Mouse (Mus musculus) limb, embryonic 15.5 days (tissue): ENCODE measurements around the gene Tgif2. TPM values are rescaled to one million over a fixed set of nuclear protein-coding genes. Genes with fewer than 3 reads are reported as not detected.

ENCODE experiments used
- ATAC-seq: fragments of 200-750 bp; cut with Nextera tagmentation; 2 replicates; pipeline ENCODE4 v1.8.0; 2017; ENCODE audit warnings: low read depth, moderate TSS enrichment; ENCODE audit not compliant: insufficient number of reproducible peaks, low FRiP score, low TSS enrichment
- H3K27ac ChIP-seq: fragments of 300-500 bp; sonication (generic); 2 replicates; pipeline ENCODE4 v1.5.1; 2015; ENCODE audit warnings: moderate library complexity, mild to moderate bottlenecking, inconsistent platforms
- H3K27me3 ChIP-seq: fragments of 300-500 bp; sonication (generic); 2 replicates; pipeline ENCODE4 v1.6.1; 2015; ENCODE audit warnings: inconsistent platforms
- H3K36me3 ChIP-seq: fragments of 300-500 bp; sonication (generic); 2 replicates; pipeline ENCODE4 v1.6.1; 2015; ENCODE audit warnings: inconsistent platforms
- H3K4me1 ChIP-seq: fragments of 300-500 bp; sonication (generic); 2 replicates; pipeline ENCODE4 v1.6.1; 2015; ENCODE audit warnings: inconsistent platforms
- H3K4me2 ChIP-seq: fragments of 300-500 bp; sonication (generic); 2 replicates; pipeline ENCODE4 v1.6.1; 2015; ENCODE audit warnings: mild to moderate bottlenecking, inconsistent platforms
- H3K4me3 ChIP-seq: fragments of 300-500 bp; sonication (generic); 2 replicates; pipeline ENCODE4 v1.5.1; 2015; ENCODE audit warnings: mild to moderate bottlenecking, inconsistent platforms
- H3K9ac ChIP-seq: fragments of 300-500 bp; sonication (generic); 2 replicates; pipeline ENCODE4 v1.6.1; 2015; ENCODE audit warnings: inconsistent platforms
- H3K9me3 ChIP-seq: fragments of 300-500 bp; sonication (generic); 2 replicates; pipeline ENCODE4 v1.6.1; 2016; ENCODE audit warnings: inconsistent platforms
- WGBS: fragments of 180-500 bp; shearing (Covaris S2); methylation state at CpG from one replicate; pipeline ENCODE4 v1.1.7; 2015; 5-methylcytosine and 5-hydroxymethylcytosine counted together
- polyA plus RNA-seq: library from polyadenylated mRNA; unstranded; fragments of >200 nt; fragmentation: Nextera tagmentation; extraction: Ambion mirVana; gene quantifications from 2 replicates; pipeline ENCODE4 v1.2.1, GENCODE M21; 2015

Tgif2 gene
- polyA plus RNA-seq, 1 experiment from 2014 or later: 52.7 TPM

DNA sequence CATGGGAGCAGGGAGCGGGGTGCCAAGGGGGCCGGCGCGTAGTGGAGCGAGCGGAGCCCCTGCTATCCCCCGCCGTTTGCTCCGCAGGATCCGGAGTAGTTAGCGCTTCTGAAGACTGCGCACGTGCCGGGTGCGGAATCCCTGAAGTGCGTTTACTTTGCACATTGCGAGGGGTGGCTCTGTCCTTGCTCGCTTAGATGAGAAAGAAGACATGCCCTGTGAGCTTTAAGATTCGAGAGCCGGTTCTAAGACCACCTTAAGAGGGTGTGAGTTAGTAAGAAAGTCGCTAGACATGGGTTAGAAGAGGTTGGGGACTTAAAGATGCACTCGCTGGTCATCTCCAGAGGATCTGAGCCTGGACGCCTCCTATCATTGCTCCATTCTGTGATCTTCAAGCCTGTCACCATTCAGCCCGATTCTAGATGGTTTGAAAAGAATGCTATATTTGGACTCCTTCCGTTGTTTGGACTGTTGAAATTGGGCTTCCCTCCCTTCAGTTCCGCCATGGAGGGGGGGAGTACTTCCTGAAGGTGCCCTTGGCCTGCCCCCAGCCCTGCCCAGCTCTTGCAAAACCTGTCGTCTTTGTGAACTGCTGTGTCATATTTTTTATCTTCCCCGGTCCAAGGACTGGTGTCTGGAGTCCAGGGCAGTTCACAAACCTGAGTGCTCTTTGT, 23.8 kb downstream of the Tgif2 start:
- peak overlapping the region; percentile 92 for H3K27ac ChIP-seq
- H3K9me3 ChIP-seq: no peaks in the 10 kb centered on the region
- H3K9ac ChIP-seq: peak overlapping the region; percentile 98
- 1% methylated on average over 28 of the region's 28 CpGs for WGBS
- peaks cover 33% of the 10 kb centered on the region for H3K36me3 ChIP-seq
- H3K4me1 ChIP-seq: peaks cover 23% of the 10 kb centered on the region
- no peak for ATAC-seq
- H3K27me3 ChIP-seq: no peaks in the 10 kb centered on the region
- peak overlapping the region; percentile 68 for H3K4me2 ChIP-seq
- H3K4me3 ChIP-seq: peak overlapping the region; percentile 99

DNA sequence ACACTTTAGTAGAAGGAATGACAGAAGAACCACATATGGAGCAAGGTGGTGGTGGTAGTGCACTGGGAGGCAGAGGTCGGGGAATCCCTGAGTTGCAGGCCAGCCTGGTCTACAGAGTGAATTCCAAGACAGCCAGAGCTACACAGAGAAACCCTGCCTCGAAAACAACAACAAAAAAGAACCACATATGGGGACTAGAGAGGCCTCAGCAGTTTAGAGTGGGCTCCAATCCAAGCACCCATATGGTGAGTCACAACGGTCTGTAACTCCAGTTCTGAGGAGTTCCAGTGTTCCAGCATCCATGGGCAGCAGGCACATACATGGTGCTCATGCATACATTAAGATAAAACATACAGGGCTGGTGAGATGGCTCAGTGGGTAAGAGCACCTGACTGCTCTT, 24.7 kb downstream of the Tgif2 start:
- WGBS: 70% methylated on average over 3 of the region's 3 CpGs
- no peak for ATAC-seq
- Histone ChIP-seq H3K4me1 (peaks cover 22% of the 10 kb centered on the region), H3K9me3 (no peaks in the 10 kb centered on the region), H3K27me3 (no peaks in the 10 kb centered on the region), H3K9ac (no peak overlapping the region), H3K36me3 (peaks cover 41% of the 10 kb centered on the region), H3K4me2 (peak overlapping the region; percentile 68), H3K4me3 (peak overlapping the region; percentile 99), H3K27ac (no peak overlapping the region)

DNA sequence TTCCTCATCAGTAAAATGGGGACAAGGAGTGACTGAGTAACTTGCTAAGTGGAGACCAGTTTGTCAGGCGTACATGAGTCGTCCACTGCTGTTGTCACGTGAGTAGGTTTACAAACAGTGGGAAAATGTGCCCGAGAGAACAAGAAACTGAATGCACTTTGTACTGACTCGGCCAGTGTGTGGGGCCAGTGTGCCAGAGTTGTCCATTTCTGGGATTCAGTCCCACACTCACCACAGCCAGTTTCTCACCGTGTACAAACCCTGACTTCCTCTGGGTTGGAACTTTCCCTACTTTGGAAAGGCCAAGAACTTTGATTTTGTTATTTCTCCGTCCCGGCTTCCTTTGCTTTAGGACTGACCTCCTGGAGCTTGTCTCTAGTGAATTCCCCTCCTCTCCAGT, 29.2 kb downstream of the Tgif2 start:
- ATAC-seq: no peak
- 79% methylated on average over 8 of the region's 8 CpGs for WGBS
- no peak overlapping the region for H3K27ac ChIP-seq

DNA sequence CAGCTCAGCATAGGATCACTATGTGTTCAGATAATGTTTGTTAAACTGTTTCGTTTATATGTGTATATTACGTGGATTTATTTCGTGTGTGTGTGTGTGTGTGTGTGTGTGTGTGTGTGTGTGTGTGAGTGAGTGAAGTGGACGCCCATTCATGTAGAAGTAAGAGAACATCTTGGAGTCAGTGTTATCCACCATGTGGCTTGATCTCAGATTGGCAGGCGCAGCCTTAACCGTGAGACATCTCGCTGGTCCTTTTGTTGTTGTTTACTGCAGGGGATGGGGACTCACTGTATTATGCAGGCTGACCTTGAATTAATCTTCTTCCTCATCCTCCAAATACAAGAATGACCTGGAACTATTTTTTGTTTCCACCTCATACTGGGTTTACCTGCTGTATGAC, 29.7 kb downstream of the Tgif2 start:
- H3K4me1 ChIP-seq: peaks cover 3% of the 10 kb centered on the region; the same call in 1 of the 2 replicates
- H3K4me3 ChIP-seq: no peak overlapping the region
- no peaks in the 10 kb centered on the region for H3K27me3 ChIP-seq
- ATAC-seq: no peak
- 88% methylated on average over 7 of the region's 7 CpGs for WGBS
- peaks cover 79% of the 10 kb centered on the region for H3K36me3 ChIP-seq
- no peak overlapping the region for H3K9ac ChIP-seq
- no peaks in the 10 kb centered on the region for H3K9me3 ChIP-seq
- no peak overlapping the region for H3K27ac ChIP-seq
- no peak overlapping the region for H3K4me2 ChIP-seq

More for the DNA sequence above, 29.2 kb downstream of the Tgif2 start:
- Histone ChIP-seq H3K27me3 (no peaks in the 10 kb centered on the region), H3K4me3 (no peak overlapping the region), H3K36me3 (peaks cover 73% of the 10 kb centered on the region), H3K4me1 (peaks cover 9% of the 10 kb centered on the region), H3K4me2 (no peak overlapping the region), H3K9ac (no peak overlapping the region), H3K9me3 (no peaks in the 10 kb centered on the region)

DNA sequence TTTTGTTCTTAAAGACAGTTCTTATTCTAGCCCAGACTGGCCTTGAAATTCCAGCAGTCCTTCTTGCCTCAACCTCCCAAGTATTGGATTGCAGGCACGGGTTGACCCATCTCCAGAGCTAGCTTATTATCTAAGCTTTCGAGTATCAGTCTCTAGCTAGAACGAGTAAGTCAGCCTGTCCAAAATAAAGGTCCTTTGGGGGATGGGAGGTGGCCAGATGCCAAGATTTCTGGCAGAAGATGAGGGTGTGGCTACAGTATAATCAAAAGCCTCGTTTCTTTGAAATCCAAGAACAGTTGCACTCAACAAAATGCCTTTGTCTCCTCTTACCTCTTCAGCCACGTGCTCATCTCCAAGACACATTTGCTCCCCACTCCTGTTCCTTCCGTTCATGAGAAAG, 30.7 kb downstream of the Tgif2 start:
- Histone ChIP-seq H3K4me1 (no peaks in the 10 kb centered on the region), H3K4me2 (no peak overlapping the region), H3K27ac (no peak overlapping the region), H3K27me3 (no peaks in the 10 kb centered on the region), H3K4me3 (no peak overlapping the region), H3K9ac (no peak overlapping the region), H3K36me3 (peaks cover 84% of the 10 kb centered on the region), H3K9me3 (no peaks in the 10 kb centered on the region)
- whole genome bisulfite sequencing: 44% methylated on average over 6 of the region's 6 CpGs
- ATAC-seq: no peak

DNA sequence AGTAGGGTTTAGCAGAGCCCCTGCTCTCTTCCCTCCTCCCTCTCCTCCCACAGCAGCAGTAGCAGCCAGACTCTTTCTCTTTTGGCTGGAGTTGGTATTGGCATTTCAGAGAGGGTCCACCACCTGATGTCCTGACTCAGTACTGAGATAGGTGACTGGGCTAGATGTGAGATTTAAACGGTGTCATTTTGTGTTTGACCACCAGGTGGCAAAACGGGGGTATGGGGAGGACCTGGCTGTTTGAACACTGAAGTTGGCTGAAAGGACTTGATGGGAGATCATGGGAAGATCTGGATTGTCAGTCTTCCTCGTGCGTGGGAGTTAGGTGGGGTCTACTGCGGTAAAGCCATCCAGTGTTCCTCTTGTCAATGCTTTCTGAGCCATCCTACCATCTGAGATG, 33.8 kb downstream of the Tgif2 start:
- Histone ChIP-seq H3K4me2 (no peak overlapping the region), H3K36me3 (peaks cover 56% of the 10 kb centered on the region), H3K27me3 (no peaks in the 10 kb centered on the region), H3K9me3 (no peaks in the 10 kb centered on the region), H3K4me1 (no peaks in the 10 kb centered on the region), H3K9ac (no peak overlapping the region), H3K4me3 (no peak overlapping the region), H3K27ac (no peak overlapping the region)
- WGBS: 31% methylated on average over 5 of the region's 5 CpGs
- no peak for ATAC-seq

DNA sequence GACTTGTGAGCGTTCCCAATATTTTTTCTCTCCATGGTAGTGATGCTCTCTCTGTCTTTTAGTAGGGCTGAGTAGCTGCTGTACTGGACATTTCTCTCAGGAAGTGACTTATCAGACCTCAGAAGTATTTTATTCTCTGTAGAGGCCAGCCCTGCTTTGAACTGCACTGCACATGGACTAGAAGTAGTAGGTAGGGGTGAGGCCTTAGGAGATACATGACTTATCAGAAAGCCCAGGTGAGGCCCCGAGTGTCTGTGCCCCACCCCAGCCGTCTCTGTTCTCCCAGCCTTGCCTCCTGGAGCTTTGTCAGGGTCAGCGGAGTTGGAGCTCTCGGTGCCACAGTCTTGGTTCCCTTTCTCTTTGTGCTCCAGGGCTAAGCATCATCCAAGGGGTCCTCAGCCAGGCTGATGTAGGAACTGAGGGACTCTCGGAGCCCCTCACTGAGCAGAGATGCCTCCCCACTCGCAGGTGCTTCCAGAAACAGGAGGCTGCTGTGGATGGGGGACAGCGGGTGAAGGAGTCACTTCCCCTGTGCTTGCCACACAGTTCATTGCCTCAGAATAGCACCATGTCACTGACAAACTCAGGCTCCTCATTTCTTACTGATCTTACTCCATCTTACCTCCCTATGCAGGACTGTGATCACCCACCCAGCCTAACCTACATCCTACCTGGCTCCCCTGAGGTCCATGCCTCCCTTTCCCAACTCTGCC, 34.4 kb downstream of the Tgif2 start:
- peaks cover 50% of the 10 kb centered on the region for H3K36me3 ChIP-seq
- H3K9ac ChIP-seq: no peak overlapping the region
- H3K27me3 ChIP-seq: no peaks in the 10 kb centered on the region
- no peak overlapping the region for H3K4me3 ChIP-seq
- H3K27ac ChIP-seq: no peak overlapping the region
- no peaks in the 10 kb centered on the region for H3K4me1 ChIP-seq
- ATAC-seq: no peak
- no peak overlapping the region for H3K4me2 ChIP-seq
- 92% methylated on average over 8 of the region's 8 CpGs for WGBS
- H3K9me3 ChIP-seq: no peaks in the 10 kb centered on the region

DNA sequence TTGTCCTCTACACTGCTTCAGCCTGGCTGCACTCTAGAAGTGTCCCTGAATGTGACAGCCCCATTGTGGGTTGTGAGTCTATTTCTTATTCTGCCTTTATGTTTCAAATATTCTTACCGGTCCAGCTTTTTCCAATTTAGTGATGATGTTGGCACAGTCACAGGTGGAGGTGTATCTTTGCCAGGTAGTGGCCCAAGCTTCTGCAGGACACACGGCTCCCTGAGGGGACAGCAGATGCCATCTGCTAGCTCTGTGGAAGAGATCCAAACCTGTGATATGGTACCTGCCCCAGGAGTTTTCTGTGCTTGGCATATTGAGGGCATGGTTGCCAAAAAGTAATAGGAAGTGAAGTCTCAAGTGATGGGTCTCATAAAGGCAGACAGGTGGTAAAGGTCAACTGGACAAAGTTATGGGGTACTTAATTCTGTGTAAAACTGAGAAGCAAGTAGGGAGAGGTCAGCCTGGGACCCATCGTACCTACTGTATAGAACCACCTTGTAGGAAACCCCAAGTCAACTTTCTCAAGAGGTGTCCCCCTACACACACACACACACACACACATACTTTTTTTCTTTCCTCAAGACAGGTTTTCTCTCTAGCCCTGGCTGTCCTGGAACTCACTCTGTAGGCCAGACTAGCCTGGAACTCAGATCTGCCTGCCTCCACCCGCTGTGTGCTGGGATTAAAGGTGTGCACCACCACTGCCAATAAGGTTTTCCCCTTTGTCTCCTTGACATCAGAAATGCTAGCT, 35.1 kb downstream of the Tgif2 start:
- no peaks in the 10 kb centered on the region for H3K9me3 ChIP-seq
- H3K4me3 ChIP-seq: no peak overlapping the region
- no peak overlapping the region for H3K9ac ChIP-seq
- H3K4me2 ChIP-seq: no peak overlapping the region
- H3K27ac ChIP-seq: no peak overlapping the region
- peaks cover 48% of the 10 kb centered on the region for H3K36me3 ChIP-seq
- WGBS: 87% methylated on average over 4 of the region's 4 CpGs
- H3K27me3 ChIP-seq: no peaks in the 10 kb centered on the region
- H3K4me1 ChIP-seq: no peaks in the 10 kb centered on the region
- no peak for ATAC-seq

DNA sequence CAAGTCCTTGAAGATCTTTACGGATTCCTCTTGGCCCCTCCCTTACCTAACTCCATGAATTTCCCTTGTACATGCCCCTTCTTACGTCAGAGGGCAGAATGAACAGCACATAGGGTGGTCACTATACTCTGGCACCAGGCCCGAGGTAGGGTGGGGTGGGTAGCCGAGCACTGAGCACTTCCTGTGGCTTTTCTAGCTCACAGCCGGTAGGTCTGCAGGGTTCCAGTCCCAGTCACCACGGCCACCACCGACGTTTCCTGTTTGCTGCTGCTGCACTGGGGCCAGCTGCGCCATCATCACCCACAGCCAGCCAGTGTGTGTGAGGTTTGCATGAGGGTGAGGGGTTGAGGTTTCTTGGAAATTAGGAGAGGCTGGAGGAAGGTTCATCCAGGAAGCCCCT, 37.9 kb downstream of the Tgif2 start:
- Histone ChIP-seq H3K36me3 (peaks cover 28% of the 10 kb centered on the region), H3K9me3 (no peaks in the 10 kb centered on the region), H3K4me3 (no peak overlapping the region), H3K27me3 (no peaks in the 10 kb centered on the region), H3K9ac (no peak overlapping the region), H3K4me1 (no peaks in the 10 kb centered on the region), H3K27ac (no peak overlapping the region), H3K4me2 (no peak overlapping the region)
- no peak for ATAC-seq
- 53% methylated on average over 9 of the region's 9 CpGs for WGBS

DNA sequence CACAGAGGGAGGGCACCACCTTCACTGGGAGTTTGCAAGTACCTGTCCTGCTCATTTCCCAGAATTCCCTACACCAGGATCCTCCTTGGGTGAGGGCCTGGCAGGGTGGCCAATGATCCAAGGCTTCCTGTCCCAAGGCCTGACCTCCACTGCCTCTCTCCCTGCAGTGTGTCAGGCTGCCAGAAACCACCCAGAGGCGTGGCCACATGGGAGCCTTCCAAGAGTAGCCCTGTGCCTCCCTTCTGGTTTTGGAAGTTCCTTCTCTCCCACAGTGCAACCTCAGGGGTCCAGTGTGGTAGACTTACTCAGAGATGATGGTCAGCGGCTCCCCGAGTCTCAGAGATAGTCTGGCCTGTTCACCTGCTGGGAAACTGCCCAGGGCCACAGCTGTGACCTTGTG, 39.7 kb downstream of the Tgif2 start:
- 76% methylated on average over 3 of the region's 3 CpGs for WGBS
- ATAC-seq: no peak
- Histone ChIP-seq H3K9me3 (no peaks in the 10 kb centered on the region), H3K27me3 (no peaks in the 10 kb centered on the region), H3K27ac (no peak overlapping the region), H3K4me1 (no peaks in the 10 kb centered on the region), H3K4me3 (no peak overlapping the region), H3K4me2 (no peak overlapping the region), H3K9ac (no peak overlapping the region), H3K36me3 (peaks cover 10% of the 10 kb centered on the region; the same call in 1 of the 2 replicates)

DNA sequence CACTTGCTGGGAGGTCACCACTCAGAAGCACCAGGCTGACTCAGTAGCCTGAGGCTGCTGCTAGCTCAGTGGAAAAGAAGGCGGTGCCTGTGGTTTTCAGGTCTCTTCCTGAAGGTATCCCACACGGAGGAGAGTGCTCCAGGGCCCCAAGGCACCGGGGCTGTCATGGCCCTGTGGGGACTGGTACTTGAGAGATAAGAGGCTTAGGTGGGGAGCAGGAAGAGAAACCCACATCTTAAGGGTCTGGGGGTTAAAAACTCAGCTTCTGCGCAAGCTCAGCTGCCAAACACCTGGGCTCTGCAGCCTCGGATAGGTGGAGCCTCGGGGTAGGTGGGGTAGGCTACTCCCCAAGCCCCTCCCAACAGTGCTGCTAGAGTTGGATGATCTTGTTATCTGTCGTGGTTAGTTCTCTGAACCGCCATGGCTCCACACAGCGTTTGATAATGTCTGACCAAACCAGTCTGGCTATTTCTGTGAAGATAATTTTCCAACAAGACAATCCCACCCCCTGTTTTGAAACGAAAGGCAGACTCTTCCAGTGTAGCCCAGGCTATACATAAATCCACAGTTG, 42.7 kb downstream of the Tgif2 start:
- H3K9ac ChIP-seq: no peak overlapping the region
- no peak overlapping the region for H3K4me2 ChIP-seq
- WGBS: 32% methylated on average over 10 of the region's 10 CpGs
- no peaks in the 10 kb centered on the region for H3K36me3 ChIP-seq
- no peak for ATAC-seq
- H3K4me1 ChIP-seq: no peaks in the 10 kb centered on the region
- no peak overlapping the region for H3K27ac ChIP-seq
- no peak overlapping the region for H3K4me3 ChIP-seq
- H3K27me3 ChIP-seq: no peaks in the 10 kb centered on the region
- H3K9me3 ChIP-seq: no peaks in the 10 kb centered on the region
